Mouse (Mus musculus) thymus, postnatal 36 days (tissue): ENCODE data around the gene Zmpste24.

ENCODE experiments used
- DNase-seq, 2 experiments: peaks; one replicate each; pipeline ENCODE4 v3.0.0; 2022; ENCODE audit warnings: mixed read lengths in 2 of 2

Gene Zmpste24

GRCm38 (mm10) chr4:121029632-121030031, 68.4 kb downstream of the Zmpste24 start:
- no peak for DNase-seq

GRCm38 (mm10) chr4:121028659-121029392, 69.2 kb downstream of the Zmpste24 start:
- peak; percentile 32 to 48 for DNase-seq

- DNase-seq = no peak
Measured at GRCm38 (mm10) chr4:121028146-121028545, 69.9 kb downstream of the Zmpste24 start.

GRCm38 (mm10) chr4:121025681-121026080, 72.4 kb downstream of the Zmpste24 start:
- no peak for DNase-seq

DNA sequence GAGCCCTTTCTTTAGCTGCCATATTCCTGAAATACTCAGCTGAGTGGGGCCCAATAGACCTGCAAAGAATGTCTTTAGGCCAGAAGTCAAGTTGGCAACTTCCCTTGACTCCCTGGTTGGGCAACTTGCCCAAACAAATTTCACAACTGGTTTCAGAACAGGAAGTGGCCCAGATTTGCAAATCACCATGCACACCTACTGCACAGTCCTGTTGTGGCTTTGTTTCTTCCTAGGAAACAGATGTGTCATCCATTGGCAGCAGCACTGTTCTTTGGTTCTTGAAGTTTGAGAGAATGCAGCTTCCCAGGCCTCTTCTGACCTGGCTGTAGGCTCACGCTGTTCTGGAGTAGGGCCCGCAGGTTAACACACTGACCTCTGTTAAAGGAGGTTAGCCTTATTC, 74.1 kb downstream of the Zmpste24 start:
- DNase-seq = no peak

GRCm38 (mm10) chr4:121023464-121023863, 74.6 kb downstream of the Zmpste24 start:
- no peak for DNase-seq

DNA sequence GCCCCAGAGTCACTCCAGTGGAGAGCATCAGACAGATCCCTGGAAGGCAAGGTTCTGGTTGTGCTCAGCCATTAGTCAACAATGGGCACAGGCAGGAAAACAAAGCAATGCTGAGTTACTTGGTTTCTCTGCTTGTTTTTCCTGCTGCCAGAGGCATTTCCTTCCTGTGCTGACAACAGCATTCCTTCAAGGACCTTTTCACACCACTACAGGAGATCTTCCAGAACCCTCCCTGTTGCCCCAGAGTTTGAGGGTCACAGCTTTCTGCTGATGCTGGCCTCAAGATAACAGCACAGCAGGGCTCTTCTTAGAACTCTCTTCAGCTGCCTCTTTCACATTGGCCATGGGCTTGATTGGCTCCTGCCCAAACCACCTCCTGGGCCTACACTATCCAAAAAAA, 76.1 kb downstream of the Zmpste24 start:
- DNase-seq = no peak

- DNase-seq = no peak
Measured at GRCm38 (mm10) chr4:121020040-121020790, 77.8 kb downstream of the Zmpste24 start.

DNA sequence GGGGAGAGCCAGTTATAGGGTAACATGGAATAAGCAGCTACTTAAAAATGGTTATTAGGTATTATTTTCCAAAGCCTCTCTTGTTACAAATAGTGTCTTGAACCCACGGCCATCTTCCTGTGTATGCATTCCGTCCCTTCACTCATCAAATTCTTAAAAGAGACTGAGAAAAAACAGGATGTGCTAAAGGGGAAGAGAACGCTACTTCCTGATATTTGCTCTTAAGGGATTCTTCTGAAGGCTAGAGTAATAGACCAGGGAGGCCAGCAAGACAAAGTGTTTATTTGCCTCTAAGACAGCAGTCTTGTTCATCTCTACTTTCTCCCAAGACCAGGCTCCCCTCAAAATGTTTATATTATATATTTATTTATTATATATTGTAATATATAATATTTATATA, 79.8 kb downstream of the Zmpste24 start:
- DNase-seq = no peak

DNA sequence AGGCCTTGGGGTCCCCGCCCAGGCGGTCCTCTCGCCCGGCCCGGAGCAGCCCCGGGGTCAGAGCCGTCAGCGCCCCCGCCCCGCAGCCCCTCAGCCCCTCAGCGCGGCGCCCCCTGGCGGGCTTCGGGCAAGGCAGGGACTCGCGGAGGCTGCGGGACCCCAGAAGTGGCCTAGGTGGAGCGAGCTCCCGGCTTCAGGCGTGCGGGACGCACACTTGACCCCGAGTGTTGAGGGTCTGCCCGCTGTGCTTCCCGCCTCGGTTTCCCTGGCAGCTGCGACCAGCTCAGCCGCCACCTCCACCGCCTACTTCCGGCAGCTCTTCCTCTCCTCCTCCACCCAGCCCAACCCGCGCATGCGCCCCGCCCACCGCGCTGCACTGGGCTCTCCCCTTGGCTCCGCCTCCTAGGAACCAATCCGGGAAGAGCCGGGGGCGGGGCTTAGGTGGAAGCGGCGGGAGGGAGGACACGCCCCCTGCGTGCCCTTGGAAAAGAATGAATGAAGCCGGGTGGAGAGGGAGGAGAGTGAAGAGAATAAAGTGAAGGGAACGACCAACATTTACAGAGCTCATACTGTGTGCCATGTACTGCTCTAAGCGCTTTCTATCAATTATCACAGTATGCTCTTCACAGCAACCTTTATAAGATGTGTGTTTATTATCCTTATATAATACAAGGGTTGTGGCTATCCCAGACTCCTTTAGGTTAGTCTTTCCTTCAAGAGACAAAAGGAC, 80.9 kb downstream of the Zmpste24 start, which contains the start of gene Smap2:
TSS of gene Smap2 (minus strand) at position 320 of the 730 bp plus-strand sequence.
- peak; percentile 99 for DNase-seq

- no peak for DNase-seq
Measured at GRCm38 (mm10) chr4:121016021-121016898, 81.8 kb downstream of the Zmpste24 start.

GRCm38 (mm10) chr4:121015268-121015659, 82.8 kb downstream of the Zmpste24 start:
- no peak for DNase-seq

DNA sequence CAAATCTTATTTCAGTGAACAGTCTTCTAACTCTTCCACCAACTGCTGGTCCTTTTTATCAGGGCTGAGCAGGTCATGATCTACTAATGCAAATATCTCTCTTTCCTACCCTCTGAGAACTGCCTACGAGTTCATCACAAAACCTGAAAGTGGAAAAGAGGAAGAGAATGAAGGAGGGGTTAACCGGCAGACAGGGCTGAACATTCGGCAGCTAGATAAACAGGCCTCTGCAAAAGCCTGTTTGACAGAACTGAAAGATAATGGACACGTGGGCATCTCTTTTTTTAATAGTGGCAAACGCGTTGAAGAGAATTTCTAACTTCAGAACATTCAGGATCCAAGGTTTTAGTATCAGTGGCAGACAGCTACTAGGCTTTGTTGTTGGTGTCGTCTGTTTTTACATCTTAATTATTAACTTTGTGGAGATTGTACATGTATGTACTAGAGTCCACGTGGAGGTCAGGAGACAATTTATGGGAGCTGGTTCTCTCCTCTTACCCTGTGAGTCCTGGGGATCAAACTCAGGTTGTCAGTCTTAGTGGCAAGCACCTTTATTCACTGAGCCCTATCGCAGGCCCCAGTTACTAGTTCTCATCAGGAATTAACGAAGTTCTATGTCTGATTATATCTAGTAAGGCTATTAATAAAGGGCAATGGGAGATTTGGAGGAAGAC, 83.3 kb downstream of the Zmpste24 start:
- no peak for DNase-seq

- no peak for DNase-seq
Measured at GRCm38 (mm10) chr4:121010770-121011549, 87.1 kb downstream of the Zmpste24 start.
